Mouse (Mus musculus): ENCODE results near the gene Kynu. TPM values are rescaled to one million over a fixed set of nuclear protein-coding genes. Genes with fewer than 3 reads are reported as not detected.

Gene Kynu
- 2.4 and 2.9 TPM in 2 replicates for polyA plus RNA-seq (2014; fragmentation: Nextera tagmentation; extraction: Ambion mirVana)

GRCm38 (mm10) chr2:43555062-43555888, at the start of gene Kynu:
Gene Kynu (plus strand): TSS chr2:43555329.
- DNase-seq (ENCODE audit: low spot score) (no peak), ATAC-seq (replicated peaks; ENCODE audit: low FRiP score, low TSS enrichment, low read depth) (0 out of 2 replicates have a peak, but pooled peaks have one; percentile 36)
- no peak within 1 kb of the TSS for H3K4me3 ChIP-seq (ENCODE audit: low read depth, low read length)

GRCm38 (mm10) chr2:43506182-43506581, 48.9 kb upstream of the Kynu start:
- H3K4me1 ChIP-seq (replicated peaks; ENCODE audit: control insufficient read depth, insufficient read depth, low read length), result no peaks in the 10 kb centered on the region
- H3K9me3 ChIP-seq (ENCODE audit: control insufficient read depth, low read length), result no peaks in the 10 kb centered on the region
- no peak overlapping the region for H3K27ac ChIP-seq (ENCODE audit: low read depth)
- H3K27me3 ChIP-seq (replicated peaks; ENCODE audit: control insufficient read depth, insufficient read depth, low read length), result no peaks in the 10 kb centered on the region
- DNase-seq (ENCODE audit: low spot score) (no peak), ATAC-seq (replicated peaks; ENCODE audit: low FRiP score, low TSS enrichment, low read depth) (no peak)
- no peak overlapping the region for H3K4me2 ChIP-seq (ENCODE audit: low read length)
- H3K36me3 ChIP-seq (ENCODE audit: control insufficient read depth, insufficient read depth, low read length), result no peaks in the 10 kb centered on the region
- no peak overlapping the region for H3K4me3 ChIP-seq (ENCODE audit: low read depth, low read length)
- H3K9ac ChIP-seq (ENCODE audit: low read length), result no peak overlapping the region
- 97% methylated on average over 3 of the region's 3 CpGs for WGBS

More at GRCm38 (mm10) chr2:43555062-43555888, at the start of gene Kynu:
- Histone ChIP-seq H3K4me2 (ENCODE audit: low read length) (peak within 1 kb of the TSS; percentile 25; the same call in 1 of the 2 replicates), H3K9ac (ENCODE audit: low read length) (no peak within 1 kb of the TSS), H3K36me3 (ENCODE audit: control insufficient read depth, insufficient read depth, low read length) (no peaks in the 10 kb centered on the region), H3K27ac (ENCODE audit: low read depth) (peak within 1 kb of the TSS; percentile 62; the same call in 1 of the 2 replicates), H3K27me3 (replicated peaks; ENCODE audit: control insufficient read depth, insufficient read depth, low read length) (no peaks in the 10 kb centered on the region), H3K4me1 (replicated peaks; ENCODE audit: control insufficient read depth, insufficient read depth, low read length) (no peaks in the 10 kb centered on the region), H3K9me3 (ENCODE audit: control insufficient read depth, low read length) (no peaks in the 10 kb centered on the region)
- WGBS, result 14% methylated on average over 9 of the region's 9 CpGs

DNA sequence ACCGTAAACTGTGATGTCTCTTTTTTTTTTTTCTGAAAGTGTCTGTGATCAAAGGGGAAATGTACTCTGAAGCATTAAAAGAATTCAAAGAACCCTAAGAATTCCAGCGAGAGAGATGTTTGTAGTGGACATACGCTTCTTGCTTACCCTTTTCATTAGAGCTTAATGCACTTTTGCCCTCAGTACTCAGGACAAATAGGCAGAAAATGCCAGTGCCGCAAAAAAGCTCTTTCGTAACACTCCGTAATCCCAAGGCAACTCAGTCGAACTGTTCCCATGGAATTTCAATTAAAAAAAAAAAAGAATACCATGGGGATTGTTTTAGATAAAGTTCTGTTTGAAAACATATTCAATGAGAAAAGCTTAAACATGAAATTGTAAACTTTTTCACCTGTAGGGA, 41.3 kb upstream of the Kynu start:
- no peaks in the 10 kb centered on the region for H3K27me3 ChIP-seq (replicated peaks; ENCODE audit: control insufficient read depth, insufficient read depth, low read length)
- H3K4me1 ChIP-seq (replicated peaks; ENCODE audit: control insufficient read depth, insufficient read depth, low read length), result no peaks in the 10 kb centered on the region
- ATAC-seq (replicated peaks; ENCODE audit: low FRiP score, low TSS enrichment, low read depth) (no peak), DNase-seq (ENCODE audit: low spot score) (no peak)
- no peak overlapping the region for H3K4me2 ChIP-seq (ENCODE audit: low read length)
- no peaks in the 10 kb centered on the region for H3K36me3 ChIP-seq (ENCODE audit: control insufficient read depth, insufficient read depth, low read length)
- no peak overlapping the region for H3K4me3 ChIP-seq (ENCODE audit: low read depth, low read length)
- WGBS, result 40% methylated on average over 7 of the region's 7 CpGs
- H3K9me3 ChIP-seq (ENCODE audit: control insufficient read depth, low read length), result 0 out of 2 replicates have a peak, but pooled peaks cover 5% of the 10 kb centered on the region
- H3K9ac ChIP-seq (ENCODE audit: low read length), result no peak overlapping the region
- H3K27ac ChIP-seq (ENCODE audit: low read depth), result no peak overlapping the region

- ATAC-seq (replicated peaks; ENCODE audit: low FRiP score, low TSS enrichment, low read depth) (no peak), DNase-seq (ENCODE audit: low spot score) (no peak)
- Histone ChIP-seq H3K4me3 (ENCODE audit: low read depth, low read length) (no peak overlapping the region), H3K9me3 (ENCODE audit: control insufficient read depth, low read length) (no peaks in the 10 kb centered on the region), H3K4me2 (ENCODE audit: low read length) (no peak overlapping the region), H3K9ac (ENCODE audit: low read length) (no peak overlapping the region), H3K4me1 (replicated peaks; ENCODE audit: control insufficient read depth, insufficient read depth, low read length) (no peaks in the 10 kb centered on the region), H3K36me3 (ENCODE audit: control insufficient read depth, insufficient read depth, low read length) (no peaks in the 10 kb centered on the region), H3K27ac (ENCODE audit: low read depth) (no peak overlapping the region), H3K27me3 (replicated peaks; ENCODE audit: control insufficient read depth, insufficient read depth, low read length) (no peaks in the 10 kb centered on the region)
- WGBS, result 65% methylated on average over 2 of the region's 2 CpGs
These were observed 20.7 kb upstream of the Kynu start for GRCm38 (mm10) chr2:43534417-43534816.

GRCm38 (mm10) chr2:43542615-43543014, 12.5 kb upstream of the Kynu start:
- WGBS, result 86% methylated on average over 3 of the region's 3 CpGs
- ATAC-seq (replicated peaks; ENCODE audit: low FRiP score, low TSS enrichment, low read depth), result no peak
- no peaks in the 10 kb centered on the region for H3K9me3 ChIP-seq (ENCODE audit: control insufficient read depth, low read length)

DNA sequence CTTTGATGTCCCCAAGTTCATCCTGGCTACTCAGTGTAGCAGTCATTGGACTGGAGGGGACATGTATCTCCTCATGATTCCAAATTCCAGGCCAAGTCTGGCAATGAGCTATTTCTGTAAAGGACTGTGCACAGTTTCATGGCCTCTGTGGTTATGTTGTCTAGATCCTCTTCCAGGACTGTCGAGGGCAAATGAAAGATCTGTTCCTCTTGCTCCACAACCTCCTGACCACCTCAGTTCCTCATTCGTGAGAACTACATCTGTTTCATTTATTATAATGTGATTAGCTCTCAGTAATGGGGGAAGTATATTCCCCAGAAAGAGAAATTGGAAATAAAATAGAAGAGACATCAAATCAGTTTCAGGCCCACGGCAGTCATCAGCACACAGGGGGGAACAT, 9.5 kb upstream of the Kynu start:
- Histone ChIP-seq H3K27ac (ENCODE audit: low read depth) (no peak overlapping the region), H3K36me3 (ENCODE audit: control insufficient read depth, insufficient read depth, low read length) (no peaks in the 10 kb centered on the region), H3K9ac (ENCODE audit: low read length) (no peak overlapping the region), H3K4me3 (ENCODE audit: low read depth, low read length) (no peak overlapping the region), H3K4me1 (replicated peaks; ENCODE audit: control insufficient read depth, insufficient read depth, low read length) (no peaks in the 10 kb centered on the region), H3K27me3 (replicated peaks; ENCODE audit: control insufficient read depth, insufficient read depth, low read length) (no peaks in the 10 kb centered on the region), H3K9me3 (ENCODE audit: control insufficient read depth, low read length) (no peaks in the 10 kb centered on the region), H3K4me2 (ENCODE audit: low read length) (no peak overlapping the region)
- DNase-seq (ENCODE audit: low spot score), result no peak
- WGBS, result 76% methylated on average over 3 of the region's 3 CpGs
- ATAC-seq (replicated peaks; ENCODE audit: low FRiP score, low TSS enrichment, low read depth), result no peak

More at GRCm38 (mm10) chr2:43542615-43543014, 12.5 kb upstream of the Kynu start:
- Histone ChIP-seq H3K27me3 (replicated peaks; ENCODE audit: control insufficient read depth, insufficient read depth, low read length) (no peaks in the 10 kb centered on the region), H3K36me3 (ENCODE audit: control insufficient read depth, insufficient read depth, low read length) (no peaks in the 10 kb centered on the region), H3K4me2 (ENCODE audit: low read length) (no peak overlapping the region), H3K27ac (ENCODE audit: low read depth) (no peak overlapping the region), H3K4me1 (replicated peaks; ENCODE audit: control insufficient read depth, insufficient read depth, low read length) (no peaks in the 10 kb centered on the region), H3K4me3 (ENCODE audit: low read depth, low read length) (no peak overlapping the region), H3K9ac (ENCODE audit: low read length) (no peak overlapping the region)
- DNase-seq (ENCODE audit: low spot score), result no peak

- Histone ChIP-seq H3K36me3 (ENCODE audit: control insufficient read depth, insufficient read depth, low read length) (no peaks in the 10 kb centered on the region), H3K9me3 (ENCODE audit: control insufficient read depth, low read length) (no peaks in the 10 kb centered on the region), H3K9ac (ENCODE audit: low read length) (no peak overlapping the region), H3K4me3 (ENCODE audit: low read depth, low read length) (no peak overlapping the region), H3K27ac (ENCODE audit: low read depth) (no peak overlapping the region), H3K4me1 (replicated peaks; ENCODE audit: control insufficient read depth, insufficient read depth, low read length) (no peaks in the 10 kb centered on the region), H3K27me3 (replicated peaks; ENCODE audit: control insufficient read depth, insufficient read depth, low read length) (no peaks in the 10 kb centered on the region), H3K4me2 (ENCODE audit: low read length) (no peak overlapping the region)
- no peak for DNase-seq (ENCODE audit: low spot score)
- ATAC-seq (replicated peaks; ENCODE audit: low FRiP score, low TSS enrichment, low read depth), result no peak
- WGBS, result 85% methylated on average over 1 of the region's 1 CpGs
These were observed 8.7 kb upstream of the Kynu start for GRCm38 (mm10) chr2:43546448-43546847.

DNA sequence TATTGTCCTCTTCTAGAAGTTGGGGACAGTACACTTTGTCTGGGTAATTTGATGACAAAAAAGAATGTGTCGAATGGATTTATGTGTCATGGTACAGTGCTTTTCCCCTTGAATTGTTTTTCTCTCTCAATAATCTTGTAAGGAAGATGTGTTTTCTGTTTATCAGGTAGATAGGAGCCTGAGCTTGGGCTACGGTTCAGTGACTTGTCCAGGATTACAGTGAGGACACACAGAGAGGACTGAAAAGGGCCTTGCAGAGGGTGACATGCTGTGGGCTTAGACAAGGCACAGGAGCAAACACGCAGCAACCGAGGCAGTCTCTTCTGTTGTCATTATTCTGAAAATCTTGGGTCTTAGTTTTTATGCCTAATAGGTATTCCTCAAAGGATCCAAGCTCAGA, 913 bp upstream of the Kynu start:
- Histone ChIP-seq H3K27me3 (replicated peaks; ENCODE audit: control insufficient read depth, insufficient read depth, low read length) (no peaks in the 10 kb centered on the region), H3K36me3 (ENCODE audit: control insufficient read depth, insufficient read depth, low read length) (no peaks in the 10 kb centered on the region), H3K9me3 (ENCODE audit: control insufficient read depth, low read length) (no peaks in the 10 kb centered on the region), H3K4me2 (ENCODE audit: low read length) (no peak overlapping the region), H3K9ac (ENCODE audit: low read length) (no peak overlapping the region), H3K27ac (ENCODE audit: low read depth) (no peak overlapping the region), H3K4me1 (replicated peaks; ENCODE audit: control insufficient read depth, insufficient read depth, low read length) (no peaks in the 10 kb centered on the region), H3K4me3 (ENCODE audit: low read depth, low read length) (no peak overlapping the region)
- ATAC-seq (replicated peaks; ENCODE audit: low FRiP score, low TSS enrichment, low read depth) (no peak), DNase-seq (ENCODE audit: low spot score) (no peak)
- 77% methylated on average over 4 of the region's 4 CpGs for WGBS

DNA sequence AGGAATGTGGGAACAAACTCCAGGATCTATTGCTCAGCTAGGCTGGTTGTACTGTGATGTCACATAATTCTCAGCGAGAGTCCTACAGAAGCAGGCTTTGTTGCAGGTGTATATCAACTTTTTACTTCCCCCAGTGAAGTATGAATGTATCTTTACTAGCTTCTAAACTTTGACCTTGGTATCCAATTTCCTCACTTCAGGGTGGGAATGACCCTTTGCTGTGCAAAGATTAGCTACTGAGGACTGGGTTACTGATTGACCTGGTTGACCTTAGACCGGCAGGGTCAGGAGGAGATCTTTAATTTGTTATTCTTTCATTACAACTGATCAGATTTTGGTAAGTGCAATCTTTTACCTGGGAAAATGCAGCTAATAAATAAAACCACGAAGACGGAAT, 758 bp downstream of the Kynu start:
- no peaks in the 10 kb centered on the region for H3K9me3 ChIP-seq (ENCODE audit: control insufficient read depth, low read length)
- ATAC-seq (replicated peaks; ENCODE audit: low FRiP score, low TSS enrichment, low read depth), result peak; percentile 72
- 49% methylated on average over 4 of the region's 4 CpGs for WGBS
- H3K4me2 ChIP-seq (ENCODE audit: low read length), result peak overlapping the region; percentile 25; the same call in 1 of the 2 replicates
- no peaks in the 10 kb centered on the region for H3K4me1 ChIP-seq (replicated peaks; ENCODE audit: control insufficient read depth, insufficient read depth, low read length)
- no peak overlapping the region for H3K9ac ChIP-seq (ENCODE audit: low read length)
- H3K27ac ChIP-seq (ENCODE audit: low read depth), result no peak overlapping the region
- no peaks in the 10 kb centered on the region for H3K27me3 ChIP-seq (replicated peaks; ENCODE audit: control insufficient read depth, insufficient read depth, low read length)
- no peaks in the 10 kb centered on the region for H3K36me3 ChIP-seq (ENCODE audit: control insufficient read depth, insufficient read depth, low read length)
- DNase-seq (ENCODE audit: low spot score), result no peak
- no peak overlapping the region for H3K4me3 ChIP-seq (ENCODE audit: low read depth, low read length)
